Mouse (Mus musculus) layer of hippocampus, adult 2 months (tissue): ENCODE measurements at regions not wholly inside any gene's neighbourhood (a gene's known extent, or its start where the extent isn't known, plus 50 kb on each side); places are given as distances from the start of the nearest gene placed in this dataset.

Experiments
- DNase-seq, 2 experiments: peaks; one replicate each; pipeline ENCODE4 v3.0.0; 2022; ENCODE audit warnings: low spot score in 2 of 2
- H3K27ac ChIP-seq: fragments of 200-600 bp; 2 replicates; pipeline ENCODE4 v1.8.1; 2022
- H3K4me3 ChIP-seq: fragments of 200-600 bp; 2 replicates; pipeline ENCODE4 v1.8.1; 2022; ENCODE audit warnings: mild to moderate bottlenecking
- CTCF ChIP-seq: fragments of 200-600 bp; conservative IDR thresholded peaks from 2 replicates; pipeline ENCODE4 v1.8.1; 2022; ENCODE audit warnings: antibody characterized with exemption, mild to moderate bottlenecking, moderate library complexity

- H3K27ac ChIP-seq, result no peak overlapping the region
- H3K4me3 ChIP-seq, result no peak overlapping the region
- DNase-seq, result no peak
- no peak for TF ChIP-seq CTCF
These were observed 68.8 kb downstream of the Cxcl12 start for GRCm38 (mm10) chr6:117237096-117237495.

GRCm38 (mm10) chr6:117241206-117241605, 72.9 kb downstream of the Cxcl12 start:
- no peak for DNase-seq
- no peak overlapping the region for H3K4me3 ChIP-seq
- no peak overlapping the region for H3K27ac ChIP-seq
- TF ChIP-seq CTCF, result no peak

GRCm38 (mm10) chr6:117245398-117245797, 77.1 kb downstream of the Cxcl12 start:
- Histone ChIP-seq H3K4me3 (no peak overlapping the region), H3K27ac (no peak overlapping the region)
- TF ChIP-seq CTCF, result no peak
- DNase-seq, result no peak

GRCm38 (mm10) chr6:117245849-117246248, 77.5 kb downstream of the Cxcl12 start:
- no peak for DNase-seq
- no peak for TF ChIP-seq CTCF
- H3K4me3 ChIP-seq, result no peak overlapping the region

DNA sequence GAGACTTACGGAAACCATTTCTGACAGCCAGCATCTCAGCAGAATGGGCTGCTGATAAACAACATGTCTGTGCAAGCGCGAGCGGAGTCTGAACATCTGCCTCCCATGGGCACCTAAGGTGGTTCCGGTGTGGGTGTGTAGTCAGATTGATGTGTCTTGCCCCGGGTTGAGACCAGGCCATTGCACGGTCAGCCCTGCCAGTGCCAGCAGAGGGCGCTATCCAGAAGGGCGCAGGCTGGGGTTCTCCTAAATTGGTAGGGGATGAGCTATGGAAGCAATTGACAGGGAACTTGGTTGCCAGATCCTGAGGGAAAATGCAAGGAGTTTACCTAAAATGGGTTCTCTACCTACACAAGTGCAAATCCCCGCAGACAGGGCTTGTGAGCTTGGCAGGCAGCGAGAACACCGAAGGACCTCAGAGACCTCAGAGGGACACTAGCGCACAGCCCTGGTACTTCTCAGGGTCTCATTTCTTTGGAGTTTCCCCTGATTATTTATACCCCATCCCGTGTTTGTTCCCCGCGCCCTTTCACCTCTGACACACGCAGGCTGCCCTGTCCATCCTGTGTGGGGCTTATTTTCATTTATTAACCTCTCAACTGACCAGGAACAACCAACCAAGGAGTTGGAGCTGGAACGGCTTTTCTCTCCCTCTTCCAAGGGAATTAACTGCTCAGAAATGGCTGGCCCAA, 81.0 kb downstream of the Cxcl12 start:
- no peak for DNase-seq
- Histone ChIP-seq H3K4me3 (no peak overlapping the region), H3K27ac (no peak overlapping the region)
- peak; percentile 75 for TF ChIP-seq CTCF

More at GRCm38 (mm10) chr6:117245849-117246248, 77.5 kb downstream of the Cxcl12 start:
- no peak overlapping the region for H3K27ac ChIP-seq

- H3K27ac ChIP-seq, result no peak overlapping the region
- TF ChIP-seq CTCF, result no peak
- H3K4me3 ChIP-seq, result no peak overlapping the region
- DNase-seq, result no peak
These were observed 81.7 kb downstream of the Cxcl12 start for GRCm38 (mm10) chr6:117250051-117250450.

DNA sequence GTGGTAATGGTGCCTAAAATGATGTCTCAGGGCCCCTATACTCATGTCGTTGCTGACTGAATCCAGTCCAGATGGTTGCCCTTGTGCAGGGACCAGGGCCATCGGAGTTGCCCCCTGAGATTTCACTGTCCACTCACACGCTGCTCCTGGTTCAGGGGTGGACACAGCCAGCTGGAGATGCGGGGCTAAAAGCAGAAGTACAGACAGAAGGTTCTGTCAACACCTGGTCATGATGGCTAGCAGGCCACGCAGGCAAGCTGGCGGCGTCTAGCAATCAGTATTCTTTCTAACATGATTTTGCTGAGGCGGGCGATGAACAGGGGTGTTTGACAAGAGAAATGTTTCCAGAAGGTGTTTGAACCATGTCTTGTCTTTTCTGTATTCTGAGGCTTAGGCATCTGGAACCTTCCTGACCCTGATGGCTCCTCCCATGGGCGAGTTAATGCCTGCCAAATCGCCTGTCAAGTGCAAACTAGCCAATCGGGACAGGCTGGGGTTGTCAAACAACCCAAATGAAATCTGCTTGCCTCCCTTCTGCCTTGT, 83.1 kb downstream of the Cxcl12 start:
- TF ChIP-seq CTCF, result no peak
- no peak for DNase-seq
- Histone ChIP-seq H3K4me3 (no peak overlapping the region), H3K27ac (no peak overlapping the region)

DNA sequence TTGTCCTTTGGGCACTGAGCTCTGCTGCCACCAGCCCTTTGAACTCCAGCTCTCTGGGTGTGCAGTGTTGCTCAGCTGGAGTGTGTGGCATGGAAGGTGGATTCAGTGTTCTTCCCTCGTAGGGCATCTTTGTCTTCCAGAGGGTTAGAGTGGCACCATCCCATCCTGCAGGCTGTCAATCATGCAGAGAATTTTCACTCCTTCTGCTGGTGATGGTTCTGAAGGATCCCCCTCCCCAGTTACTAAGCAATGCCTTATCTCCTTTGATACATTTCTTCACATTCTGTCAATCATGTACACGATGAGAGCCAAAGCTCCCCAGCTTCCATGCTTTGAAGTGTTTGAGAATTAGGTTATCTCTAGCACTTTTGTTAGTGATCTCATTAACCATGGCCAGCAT, 84.0 kb downstream of the Cxcl12 start:
- H3K4me3 ChIP-seq, result no peak overlapping the region
- H3K27ac ChIP-seq, result no peak overlapping the region
- no peak for TF ChIP-seq CTCF
- no peak for DNase-seq

DNA sequence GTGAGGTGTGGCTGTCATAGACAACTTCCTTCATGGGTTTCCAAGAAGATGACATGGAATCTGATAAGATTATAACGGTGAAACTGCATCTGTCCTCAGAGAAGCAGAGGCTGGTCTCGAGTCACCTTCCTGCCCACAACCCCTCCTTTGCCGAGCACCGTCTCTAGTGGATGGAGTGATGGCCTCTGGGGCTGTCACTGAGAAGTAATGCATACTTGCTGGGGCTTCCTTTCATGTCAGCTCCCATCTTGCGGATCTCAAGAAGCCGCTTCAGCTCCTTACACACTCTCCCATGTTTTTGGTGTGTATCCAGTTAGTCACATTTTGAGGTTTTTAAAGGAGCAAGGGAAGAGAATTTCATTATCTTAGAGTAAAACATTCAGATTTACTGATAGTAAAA, 84.7 kb downstream of the Cxcl12 start:
- Histone ChIP-seq H3K27ac (no peak overlapping the region), H3K4me3 (no peak overlapping the region)
- TF ChIP-seq CTCF, result no peak
- DNase-seq, result no peak

- H3K4me3 ChIP-seq, result no peak overlapping the region
- H3K27ac ChIP-seq, result no peak overlapping the region
- no peak for DNase-seq
- no peak for TF ChIP-seq CTCF
These were observed 85.4 kb downstream of the Cxcl12 start for GRCm38 (mm10) chr6:117253586-117254330.

- H3K27ac ChIP-seq, result no peak overlapping the region
- peak; percentile 74 to 83 for DNase-seq
- no peak overlapping the region for H3K4me3 ChIP-seq
- no peak for TF ChIP-seq CTCF
These were observed 86.4 kb downstream of the Cxcl12 start for GRCm38 (mm10) chr6:117254620-117255228.

GRCm38 (mm10) chr6:117255399-117256098, 87.2 kb downstream of the Cxcl12 start:
- TF ChIP-seq CTCF, result no peak
- DNase-seq, result no peak
- H3K4me3 ChIP-seq, result no peak overlapping the region
- H3K27ac ChIP-seq, result no peak overlapping the region

- no peak for TF ChIP-seq CTCF
- Histone ChIP-seq H3K27ac (no peak overlapping the region), H3K4me3 (no peak overlapping the region)
- no peak for DNase-seq
These were observed 87.8 kb downstream of the Cxcl12 start for GRCm38 (mm10) chr6:117256099-117256471.
